Mouse (Mus musculus) left cerebral cortex, postnatal 25 days (tissue): ENCODE measurements around the gene Rhot1. TPM values are rescaled to one million over a fixed set of nuclear protein-coding genes. Genes with fewer than 3 reads are reported as not detected.

ENCODE experiments used
- DNase-seq, 2 experiments: peaks; one replicate each; pipeline ENCODE4 v3.0.0; 2022; ENCODE audit warnings: low spot score in 2 of 2, mixed read lengths in 1 of 2
- intact Hi-C: fragments of 180-260 bp; cut with DNase I; formaldehyde crosslinking; loops from one replicate; pipeline ENCODE4 v1.15.1; 2025
- total RNA-seq, 2 experiments: library from RNA; stranded (reverse); gene quantifications; 2 replicates each; pipeline ENCODE4 v1.2.3; 2021

Rhot1 gene
- total RNA-seq, 2 experiments from 2014 or later, result 72.9 to 76.9 TPM

GRCm38 (mm10) chr11:80311271-80311670 is 102.5 kb downstream of the Rhot1 start:
- DNase-seq, result no peak
- intact Hi-C loops, result no loop called here

- intact Hi-C loops, result no loop called here
- no peak for DNase-seq
Observed at GRCm38 (mm10) chr11:80312049-80312448, 103.2 kb downstream of the Rhot1 start.

GRCm38 (mm10) chr11:80312565-80312964 is 103.7 kb downstream of the Rhot1 start:
- no peak for DNase-seq
- intact Hi-C loops, result no loop called here

- intact Hi-C loops, result no loop called here
- DNase-seq, result no peak
Observed at GRCm38 (mm10) chr11:80313462-80313861, 104.6 kb downstream of the Rhot1 start.

GRCm38 (mm10) chr11:80313944-80314343 is 105.1 kb downstream of the Rhot1 start:
- DNase-seq, result no peak
- intact Hi-C loops, result no loop called here

GRCm38 (mm10) chr11:80315743-80316639 is 107.2 kb downstream of the Rhot1 start:
- intact Hi-C loops, result no loop called here
- no peak for DNase-seq

Other genes with a start within 250 kb of the Rhot1 start
- gene Utp6, start 246.6 kb upstream of the Rhot1 start, total RNA-seq, result 10 to 100 TPM; 25.3 to 32.0 TPM
- 10 to 100 TPM; 35.2 to 41.2 TPM for gene Suz12, start 215.9 kb upstream of the Rhot1 start, total RNA-seq
- gene Crlf3, start 128.0 kb upstream of the Rhot1 start, total RNA-seq, result 10 to 100 TPM; 12.2 to 13.4 TPM
- 1 to 10 TPM; 2.7 to 3.3 TPM for gene Atad5, start 119.6 kb upstream of the Rhot1 start, total RNA-seq
- 10 to 100 TPM in 1 of 2 experiments, 1 to 10 TPM in 1; 9.4 to 10.0 TPM for gene Tefm, start 66.8 kb upstream of the Rhot1 start, total RNA-seq
- 1 to 10 TPM; 6.9 to 7.8 TPM for gene Adap2, start 54.9 kb upstream of the Rhot1 start, total RNA-seq
- gene Rnf135, start 25.2 kb upstream of the Rhot1 start, total RNA-seq, result 1 to 10 TPM; 3.4 to 4.1 TPM
- gene Rhbdl3, start 91.9 kb downstream of the Rhot1 start, total RNA-seq, result 10 to 100 TPM; 28.5 to 29.7 TPM
- gene 5730455P16Rik, start 169.0 kb downstream of the Rhot1 start, total RNA-seq, result 10 to 100 TPM; 46.8 to 50.1 TPM
- 100 to 1,000 TPM; 132 to 142 TPM for gene Zfp207, start 174.3 kb downstream of the Rhot1 start, total RNA-seq
- gene Psmd11, start 219.6 kb downstream of the Rhot1 start, total RNA-seq, result 100 to 1,000 TPM in 1 of 2 experiments, 10 to 100 TPM in 1; 93.5 to 110 TPM